Mouse (Mus musculus) midbrain, embryonic 10.5 days (tissue): ENCODE measurements at regions not wholly inside any gene's neighbourhood (a gene's known extent, or its start where the extent isn't known, plus 50 kb on each side); places are given as distances from the start of the nearest gene placed in this dataset. TPM values are rescaled to one million over a fixed set of nuclear protein-coding genes. Genes with fewer than 3 reads are reported as not detected.

Source experiments
- DNase-seq: peaks from one replicate; pipeline ENCODE4 v3.0.0-alpha.2; 2017; ENCODE audit warnings: low spot score
- H3K27ac ChIP-seq: fragments of 300-500 bp; sonication (generic); replicated peaks from 2 replicates; pipeline ENCODE4 v1.5.1; 2016; ENCODE audit warnings: mild to moderate bottlenecking
- H3K27me3 ChIP-seq: fragments of 300-500 bp; sonication (generic); 2 replicates; pipeline ENCODE4 v1.6.1; 2016; ENCODE audit warnings: low read depth, mild to moderate bottlenecking; ENCODE audit not compliant: poor library complexity, severe bottlenecking
- H3K36me3 ChIP-seq: fragments of 300-500 bp; sonication (generic); 2 replicates; pipeline ENCODE4 v1.6.1; 2016; ENCODE audit warnings: mild to moderate bottlenecking, moderate library complexity
- H3K4me1 ChIP-seq: fragments of 300-500 bp; sonication (generic); 2 replicates; pipeline ENCODE4 v1.6.1; 2016
- H3K4me3 ChIP-seq: fragments of 300-500 bp; sonication (generic); 2 replicates; pipeline ENCODE4 v1.5.1; 2016; ENCODE audit warnings: mild to moderate bottlenecking, moderate library complexity
- H3K9me3 ChIP-seq: fragments of 300-500 bp; sonication (generic); replicated peaks from 2 replicates; pipeline ENCODE4 v1.6.1; 2016; ENCODE audit warnings: mild to moderate bottlenecking
- WGBS: fragments of 180-500 bp; shearing (Covaris S2); methylation state at CpG from one replicate; pipeline ENCODE4 v1.1.7; 2016; 5-methylcytosine and 5-hydroxymethylcytosine counted together
- microRNA-seq: library from miRNA; unstranded; fragments of <30 nt; microRNA quantifications from one replicate; pipeline ENCODE4, GENCODE M21; 2017

DNA sequence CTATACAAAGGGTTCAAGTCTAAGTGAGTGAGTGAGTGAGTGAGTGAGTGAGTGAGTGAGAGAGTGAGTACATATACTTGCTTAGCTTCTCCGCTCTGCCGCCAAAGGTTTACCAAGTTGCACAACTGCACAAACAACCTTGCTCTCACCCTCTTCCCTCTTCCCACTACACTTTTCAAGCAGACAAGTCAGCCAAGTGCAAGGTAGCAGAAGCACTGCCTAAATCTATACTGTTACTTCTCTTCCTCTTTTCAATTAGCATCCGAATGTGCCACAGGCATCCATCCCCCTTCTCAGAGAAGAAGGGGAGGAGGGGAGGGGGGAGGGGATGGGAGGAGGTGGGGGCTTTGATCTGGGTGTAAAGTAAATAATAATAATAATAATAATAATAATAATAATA, 80.4 kb upstream of the Paip1 start:
- H3K4me3 ChIP-seq, result no peak overlapping the region
- H3K36me3 ChIP-seq, result peaks cover 34% of the 10 kb centered on the region
- no peaks in the 10 kb centered on the region for H3K27me3 ChIP-seq
- no peak for DNase-seq
- 97% methylated on average over 3 of the region's 3 CpGs for WGBS
- no peaks in the 10 kb centered on the region for H3K9me3 ChIP-seq
- H3K4me1 ChIP-seq, result no peaks in the 10 kb centered on the region
- no peak overlapping the region for H3K27ac ChIP-seq

DNA sequence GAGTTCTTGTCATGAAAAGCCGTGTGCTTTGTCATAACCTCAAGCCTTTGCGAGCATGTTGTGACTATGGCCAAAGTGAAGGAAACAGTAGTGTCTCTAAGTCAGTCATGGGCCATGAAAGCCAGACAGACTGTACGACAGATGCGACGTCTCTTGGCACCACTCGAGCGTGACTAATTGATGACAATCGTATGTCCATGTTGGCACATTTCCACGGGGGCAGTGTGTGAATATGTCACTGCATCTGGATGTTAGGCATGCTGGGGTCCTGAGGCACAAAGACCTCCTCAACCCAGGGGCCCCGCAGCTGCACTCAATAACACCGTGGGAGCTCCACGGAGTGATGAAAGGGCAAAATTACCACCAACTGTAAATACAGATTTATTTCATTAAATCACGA, 77.1 kb upstream of the Paip1 start:
- Histone ChIP-seq H3K4me3 (no peak overlapping the region), H3K4me1 (no peaks in the 10 kb centered on the region), H3K27ac (no peak overlapping the region), H3K9me3 (no peaks in the 10 kb centered on the region), H3K27me3 (no peaks in the 10 kb centered on the region), H3K36me3 (peaks cover 65% of the 10 kb centered on the region)
- DNase-seq, result no peak
- WGBS, result 86% methylated on average over 13 of the region's 13 CpGs

DNA sequence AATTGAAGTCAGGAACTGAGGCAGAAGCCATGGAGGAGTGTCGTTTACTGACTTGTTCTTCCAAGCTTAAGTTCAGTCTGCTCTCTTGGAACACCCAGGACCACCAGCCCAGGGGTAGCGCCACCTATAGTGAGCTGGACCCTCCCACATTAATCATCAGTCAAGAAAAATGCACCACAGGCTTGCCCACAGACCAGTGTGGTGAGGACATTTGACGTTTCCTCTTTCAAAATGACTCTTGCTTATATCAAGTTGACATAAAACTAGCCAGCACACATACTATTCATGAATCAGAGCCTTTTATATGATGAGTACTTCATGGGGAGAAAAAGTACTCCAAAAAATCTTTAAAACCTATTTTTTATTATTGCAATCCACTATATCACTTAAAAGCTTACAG, 69.7 kb upstream of the Paip1 start:
- Histone ChIP-seq H3K4me3 (no peak overlapping the region), H3K9me3 (no peaks in the 10 kb centered on the region), H3K27me3 (no peaks in the 10 kb centered on the region), H3K4me1 (no peaks in the 10 kb centered on the region), H3K27ac (no peak overlapping the region), H3K36me3 (peaks cover 67% of the 10 kb centered on the region)
- WGBS, result 82% methylated on average over 3 of the region's 3 CpGs
- DNase-seq, result no peak

DNA sequence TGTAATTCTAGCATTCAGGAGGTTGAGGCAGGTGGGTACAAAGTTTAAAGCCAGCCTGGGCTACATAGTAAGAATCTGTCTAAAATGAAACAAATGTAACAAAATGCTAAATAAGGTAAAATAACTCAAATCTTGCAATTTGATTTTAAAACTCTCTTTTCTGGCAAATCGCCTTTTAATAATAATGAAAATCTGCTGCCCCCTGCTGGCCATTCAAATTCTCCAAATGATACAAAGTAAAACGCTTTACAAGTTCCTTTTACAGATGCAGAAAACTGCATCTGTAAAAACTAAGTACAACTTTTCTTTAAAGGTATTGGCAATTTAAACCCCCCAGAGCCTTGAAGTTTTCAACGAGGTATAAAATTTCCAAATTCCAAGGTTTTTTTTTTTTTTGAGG, 65.0 kb upstream of the Paip1 start:
- WGBS, result 68% methylated on average over 3 of the region's 3 CpGs
- H3K4me1 ChIP-seq, result no peaks in the 10 kb centered on the region
- H3K27me3 ChIP-seq, result no peaks in the 10 kb centered on the region
- no peak overlapping the region for H3K27ac ChIP-seq
- no peaks in the 10 kb centered on the region for H3K9me3 ChIP-seq
- peaks cover 54% of the 10 kb centered on the region for H3K36me3 ChIP-seq
- DNase-seq, result no peak
- H3K4me3 ChIP-seq, result no peak overlapping the region

DNA sequence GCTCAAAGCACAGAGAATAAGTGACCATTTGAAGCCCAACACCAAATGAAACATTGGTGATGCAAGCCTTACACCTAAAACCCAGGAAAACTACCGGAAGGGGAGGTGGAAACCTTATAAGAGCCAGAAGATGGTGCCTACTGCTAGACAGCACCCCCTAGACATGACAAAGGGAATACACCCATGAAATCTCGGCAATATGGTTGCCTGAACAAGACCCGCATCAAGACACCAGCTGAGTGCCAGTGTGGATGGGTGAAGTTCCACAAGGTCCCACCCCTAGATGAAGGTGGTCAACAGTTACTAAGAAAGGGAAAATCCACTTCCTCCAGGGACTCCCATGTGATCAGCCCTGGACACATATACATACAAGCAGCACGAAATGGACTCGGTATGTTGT, 64.2 kb upstream of the Paip1 start:
- WGBS, result 91% methylated on average over 5 of the region's 5 CpGs
- Histone ChIP-seq H3K4me1 (no peaks in the 10 kb centered on the region), H3K4me3 (no peak overlapping the region), H3K27ac (no peak overlapping the region), H3K27me3 (no peaks in the 10 kb centered on the region), H3K9me3 (no peaks in the 10 kb centered on the region), H3K36me3 (peaks cover 61% of the 10 kb centered on the region)
- no peak for DNase-seq

DNA sequence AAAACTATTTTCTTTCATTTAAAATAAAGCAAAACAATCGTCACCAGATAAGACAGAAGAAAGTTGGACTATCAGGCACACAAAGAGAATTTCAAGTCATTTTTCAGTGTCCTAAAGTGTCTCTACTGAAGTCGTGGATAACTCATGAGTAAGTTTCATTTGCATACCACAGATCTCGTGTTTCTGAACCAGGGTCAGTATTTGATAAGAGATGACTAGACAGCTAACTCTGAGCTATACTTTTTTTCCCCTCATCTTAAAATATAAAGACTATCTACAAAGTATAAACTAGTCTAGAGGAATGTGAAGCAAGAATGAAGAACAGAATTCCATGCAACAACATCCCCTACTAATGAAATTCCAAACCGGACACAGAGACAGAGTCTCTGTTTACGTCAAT, 60.9 kb upstream of the Paip1 start:
- 91% methylated on average over 5 of the region's 5 CpGs for WGBS
- Histone ChIP-seq H3K36me3 (peaks cover 68% of the 10 kb centered on the region), H3K4me1 (no peaks in the 10 kb centered on the region), H3K27ac (no peak overlapping the region), H3K4me3 (no peak overlapping the region), H3K27me3 (no peaks in the 10 kb centered on the region), H3K9me3 (no peaks in the 10 kb centered on the region)
- DNase-seq, result no peak

DNA sequence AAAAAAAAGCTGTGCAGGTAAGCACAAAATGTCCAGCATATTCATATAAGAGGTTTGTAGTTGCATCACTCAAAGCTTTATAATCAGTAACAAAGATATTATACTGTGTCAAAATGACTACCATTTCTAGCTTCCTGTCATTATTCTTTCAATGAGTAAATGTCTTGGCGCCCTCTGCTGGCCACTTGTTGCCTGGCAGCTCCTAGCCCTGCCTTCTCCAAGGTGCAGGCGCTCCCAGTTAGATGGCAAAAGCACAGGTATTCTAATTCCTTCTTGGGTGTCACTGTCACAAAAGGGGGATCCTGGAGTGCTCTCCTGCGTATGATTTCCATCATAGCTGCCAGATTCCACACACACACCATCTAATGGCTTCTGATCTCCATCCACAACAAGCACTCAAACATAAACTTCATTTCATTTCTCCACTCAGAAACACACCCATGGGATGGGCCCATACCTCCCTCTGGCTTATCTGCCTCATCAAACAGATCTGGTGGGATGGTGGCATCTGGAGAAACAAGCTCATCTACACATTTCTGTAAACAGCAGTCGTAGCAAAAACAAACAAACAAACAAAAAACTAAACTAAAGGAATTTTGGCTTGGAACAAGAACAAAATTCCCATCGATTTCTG, 49.9 kb upstream of the Paip1 start:
- Histone ChIP-seq H3K9me3 (no peaks in the 10 kb centered on the region), H3K4me1 (no peaks in the 10 kb centered on the region), H3K4me3 (no peak overlapping the region), H3K36me3 (peaks cover 46% of the 10 kb centered on the region), H3K27me3 (no peaks in the 10 kb centered on the region), H3K27ac (no peak overlapping the region)
- peak; percentile 65 for DNase-seq
- 52% methylated on average over 5 of the region's 5 CpGs for WGBS

Small RNA genes in the stretch of these regions (microRNA-seq; reads per million reads assigned to microRNA genes)
- not detected for gene Gm44488
